Mouse (Mus musculus): ENCODE data around the gene Pard3b.

- no peak for TF ChIP-seq CTCF (IDR thresholded peaks at IDR 0.05; ENCODE audit: insufficient read depth, low read length)
- TF ChIP-seq POLR2A (IDR thresholded peaks at IDR 0.05; ENCODE audit: borderline replicate concordance, extremely low read depth, low read depth, low read length) = no peak
These were observed 615.7 kb downstream of the Pard3b start for GRCm38 (mm10) chr1:62254316-62254715.
